Mouse (Mus musculus): ENCODE measurements around the gene Ksr1. TPM values are rescaled to one million over a fixed set of nuclear protein-coding genes. Genes with fewer than 3 reads are reported as not detected.
A peak's percentile ranks its signal among the peaks of the same experiment; 100 is the strongest.

The Ksr1 gene
- total RNA-seq (2014; rRNA removed) (33.7 and 38.1 TPM in 2 replicates), polyA plus RNA-seq (2015; fragmentation: Nextera tagmentation; extraction: Ambion mirVana) (2.6 and 3.2 TPM in 2 replicates)

DNA sequence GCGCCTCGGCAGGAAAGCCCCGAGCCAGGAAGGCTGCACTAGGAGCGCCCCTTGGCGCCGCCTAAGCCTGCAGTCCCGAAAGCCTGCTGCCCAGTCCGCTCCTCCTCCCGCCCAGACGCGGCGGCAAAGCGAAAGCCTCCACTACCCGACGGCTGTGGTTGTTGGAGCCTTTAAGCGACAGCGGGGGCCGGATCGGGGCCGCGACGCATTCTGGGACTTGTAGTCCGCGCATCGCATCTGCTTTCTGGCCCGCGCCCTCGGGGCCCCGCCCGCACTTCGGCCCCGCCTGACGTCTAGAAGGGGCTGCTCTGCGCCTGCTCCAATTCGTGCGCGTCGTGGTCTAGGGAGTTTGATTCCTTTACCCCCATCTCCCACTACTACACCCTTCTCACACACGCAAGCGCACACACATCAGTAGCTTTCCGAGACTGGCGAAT lies at the start of gene Ksr1:
TSS of gene Ksr1 (minus strand) at position 77 of the 437 bp plus-strand sequence.
- Histone ChIP-seq H3K9ac (replicated peaks; ENCODE audit: low read length, poor library complexity, severe bottlenecking) (peak within 1 kb of the TSS; percentile 85), H3K4me3 (ENCODE audit: low read depth, low read length) (peak within 1 kb of the TSS; percentile 88), H3K9me3 (ENCODE audit: low read length) (no peaks in the 10 kb centered on the region), H3K4me1 (ENCODE audit: insufficient read depth, low read length) (peaks cover 13% of the 10 kb centered on the region), H3K4me2 (ENCODE audit: low read depth, low read length, poor library complexity, severe bottlenecking) (peak within 1 kb of the TSS; percentile 71), H3K27ac (ENCODE audit: low read depth, low read length) (peak within 1 kb of the TSS; percentile 89), H3K36me3 (ENCODE audit: insufficient read depth, low read length) (no peaks in the 10 kb centered on the region), H3K27me3 (ENCODE audit: insufficient read depth, low read length) (no peaks in the 10 kb centered on the region)
- ATAC-seq (ENCODE audit: low FRiP score) (peak; percentile 91), DNase-seq (ENCODE audit: low spot score) (peak; percentile 97)
- under 1% methylated on average over 41 of the region's 42 CpGs for WGBS
- peak; percentile 33 for TF ChIP-seq CTCF (IDR thresholded peaks at IDR 0.05)

DNA sequence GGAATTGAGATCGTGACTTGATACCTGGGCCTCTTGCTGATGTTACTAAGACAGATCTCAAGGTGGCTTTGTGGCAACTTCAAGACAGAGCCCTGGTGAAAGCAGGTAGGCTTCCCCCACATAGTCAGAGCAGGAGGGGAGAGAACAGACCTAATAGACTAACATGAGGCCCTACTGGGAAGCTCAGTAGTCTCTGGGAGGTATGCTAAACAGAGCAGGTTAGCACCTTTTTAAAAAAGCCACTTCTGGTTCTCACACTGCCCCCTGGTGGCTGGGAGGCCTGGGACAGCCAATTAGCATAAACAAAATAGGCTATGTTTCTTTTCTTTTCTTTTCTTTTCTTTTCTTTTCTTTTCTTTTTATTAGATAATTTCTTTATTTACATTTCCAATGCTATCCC lies 46.0 kb upstream of the Ksr1 start:
- TF ChIP-seq CTCF (IDR thresholded peaks at IDR 0.05), result peak; percentile 55
- WGBS, result 90% methylated on average over 1 of the region's 1 CpGs
- no peak for ATAC-seq (ENCODE audit: low FRiP score)
- H3K4me3 ChIP-seq (ENCODE audit: low read depth, low read length), result no peak overlapping the region
- H3K9ac ChIP-seq (replicated peaks; ENCODE audit: low read length, poor library complexity, severe bottlenecking), result no peak overlapping the region
- H3K4me1 ChIP-seq (ENCODE audit: insufficient read depth, low read length), result no peaks in the 10 kb centered on the region
- H3K36me3 ChIP-seq (ENCODE audit: insufficient read depth, low read length), result no peaks in the 10 kb centered on the region
- DNase-seq (ENCODE audit: low spot score), result no peak
- no peak overlapping the region for H3K27ac ChIP-seq (ENCODE audit: low read depth, low read length)
- no peaks in the 10 kb centered on the region for H3K9me3 ChIP-seq (ENCODE audit: low read length)
- no peaks in the 10 kb centered on the region for H3K27me3 ChIP-seq (ENCODE audit: insufficient read depth, low read length)
- H3K4me2 ChIP-seq (ENCODE audit: low read depth, low read length, poor library complexity, severe bottlenecking), result no peak overlapping the region

DNA sequence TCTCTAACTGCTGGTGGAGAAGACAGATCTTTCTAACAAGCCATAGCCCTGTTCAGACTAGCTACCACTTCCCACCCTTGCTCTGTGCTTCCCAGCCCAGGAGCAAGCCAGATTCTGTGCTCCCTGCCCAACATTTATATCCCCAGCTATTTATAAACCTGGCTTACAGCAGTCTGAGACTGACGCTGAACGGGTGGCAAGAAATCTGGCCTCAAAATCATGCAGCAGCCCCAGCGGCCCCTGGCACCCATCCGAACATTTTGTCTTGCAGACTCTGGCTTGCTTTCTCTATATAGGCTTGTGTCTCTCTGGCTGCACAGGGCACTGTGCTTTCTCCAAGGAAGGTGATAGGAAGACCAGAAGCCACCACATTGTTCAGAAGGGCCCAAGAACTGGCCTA lies 45.0 kb upstream of the Ksr1 start:
- WGBS, result 90% methylated on average over 4 of the region's 4 CpGs
- no peak overlapping the region for H3K4me3 ChIP-seq (ENCODE audit: low read depth, low read length)
- no peaks in the 10 kb centered on the region for H3K27me3 ChIP-seq (ENCODE audit: insufficient read depth, low read length)
- ATAC-seq (ENCODE audit: low FRiP score) (no peak), DNase-seq (ENCODE audit: low spot score) (no peak)
- H3K9ac ChIP-seq (replicated peaks; ENCODE audit: low read length, poor library complexity, severe bottlenecking), result no peak overlapping the region
- no peaks in the 10 kb centered on the region for H3K4me1 ChIP-seq (ENCODE audit: insufficient read depth, low read length)
- no peaks in the 10 kb centered on the region for H3K36me3 ChIP-seq (ENCODE audit: insufficient read depth, low read length)
- no peak overlapping the region for H3K27ac ChIP-seq (ENCODE audit: low read depth, low read length)
- H3K4me2 ChIP-seq (ENCODE audit: low read depth, low read length, poor library complexity, severe bottlenecking), result no peak overlapping the region
- TF ChIP-seq CTCF (IDR thresholded peaks at IDR 0.05), result no peak
- H3K9me3 ChIP-seq (ENCODE audit: low read length), result no peaks in the 10 kb centered on the region

DNA sequence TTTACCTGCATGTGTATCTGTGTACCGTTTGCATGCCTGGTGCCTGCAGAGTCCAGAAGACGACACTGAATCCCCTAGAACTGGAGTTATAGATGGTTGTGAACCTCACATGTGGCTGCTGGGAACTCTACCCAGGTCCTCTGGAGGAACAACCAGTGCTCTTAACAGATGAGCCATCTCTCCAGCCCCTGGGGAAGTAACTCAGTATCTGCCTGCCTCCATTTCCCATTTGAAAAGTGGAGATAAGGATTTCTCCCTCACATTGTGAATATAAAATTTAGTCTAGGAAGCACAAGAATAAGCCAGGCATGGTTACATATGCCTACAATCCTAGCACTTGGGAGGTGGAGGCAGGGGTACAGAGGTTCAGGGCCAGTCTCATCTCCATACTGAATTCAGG lies 44.0 kb upstream of the Ksr1 start:
- Histone ChIP-seq H3K36me3 (ENCODE audit: insufficient read depth, low read length) (no peaks in the 10 kb centered on the region), H3K27me3 (ENCODE audit: insufficient read depth, low read length) (no peaks in the 10 kb centered on the region), H3K4me1 (ENCODE audit: insufficient read depth, low read length) (no peaks in the 10 kb centered on the region), H3K27ac (ENCODE audit: low read depth, low read length) (no peak overlapping the region), H3K4me2 (ENCODE audit: low read depth, low read length, poor library complexity, severe bottlenecking) (no peak overlapping the region), H3K9me3 (ENCODE audit: low read length) (no peaks in the 10 kb centered on the region), H3K9ac (replicated peaks; ENCODE audit: low read length, poor library complexity, severe bottlenecking) (no peak overlapping the region), H3K4me3 (ENCODE audit: low read depth, low read length) (no peak overlapping the region)
- no peak for DNase-seq (ENCODE audit: low spot score)
- TF ChIP-seq CTCF (IDR thresholded peaks at IDR 0.05), result no peak
- WGBS, result 87% methylated on average over 2 of the region's 2 CpGs
- ATAC-seq (ENCODE audit: low FRiP score), result no peak

DNA sequence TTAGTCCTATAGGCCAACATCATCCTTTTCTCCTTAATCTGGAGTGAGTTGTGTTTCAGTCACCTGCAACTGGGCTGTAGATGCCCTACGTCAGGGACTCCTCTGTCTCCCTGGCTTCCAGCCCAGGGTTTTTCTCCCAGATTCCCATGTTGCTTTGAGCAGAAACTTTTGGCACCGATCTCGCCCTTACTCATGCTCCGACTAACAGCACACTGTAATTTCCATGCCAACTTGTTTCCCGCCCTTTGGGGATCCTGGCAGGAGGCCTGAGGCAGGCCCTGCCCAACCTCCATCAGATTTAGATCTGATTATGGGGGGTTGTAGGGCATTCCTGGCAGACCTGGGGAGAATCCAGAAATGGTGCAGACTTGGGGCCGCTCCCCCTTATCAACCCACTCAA lies 42.0 kb upstream of the Ksr1 start:
- no peak overlapping the region for H3K4me3 ChIP-seq (ENCODE audit: low read depth, low read length)
- DNase-seq (ENCODE audit: low spot score) (peak; percentile 90), ATAC-seq (ENCODE audit: low FRiP score) (no peak)
- TF ChIP-seq CTCF (IDR thresholded peaks at IDR 0.05), result no peak
- no peak overlapping the region for H3K9ac ChIP-seq (replicated peaks; ENCODE audit: low read length, poor library complexity, severe bottlenecking)
- no peaks in the 10 kb centered on the region for H3K36me3 ChIP-seq (ENCODE audit: insufficient read depth, low read length)
- H3K27ac ChIP-seq (ENCODE audit: low read depth, low read length), result no peak overlapping the region
- WGBS, result 77% methylated on average over 6 of the region's 6 CpGs
- no peaks in the 10 kb centered on the region for H3K4me1 ChIP-seq (ENCODE audit: insufficient read depth, low read length)
- no peaks in the 10 kb centered on the region for H3K27me3 ChIP-seq (ENCODE audit: insufficient read depth, low read length)
- no peaks in the 10 kb centered on the region for H3K9me3 ChIP-seq (ENCODE audit: low read length)
- no peak overlapping the region for H3K4me2 ChIP-seq (ENCODE audit: low read depth, low read length, poor library complexity, severe bottlenecking)

DNA sequence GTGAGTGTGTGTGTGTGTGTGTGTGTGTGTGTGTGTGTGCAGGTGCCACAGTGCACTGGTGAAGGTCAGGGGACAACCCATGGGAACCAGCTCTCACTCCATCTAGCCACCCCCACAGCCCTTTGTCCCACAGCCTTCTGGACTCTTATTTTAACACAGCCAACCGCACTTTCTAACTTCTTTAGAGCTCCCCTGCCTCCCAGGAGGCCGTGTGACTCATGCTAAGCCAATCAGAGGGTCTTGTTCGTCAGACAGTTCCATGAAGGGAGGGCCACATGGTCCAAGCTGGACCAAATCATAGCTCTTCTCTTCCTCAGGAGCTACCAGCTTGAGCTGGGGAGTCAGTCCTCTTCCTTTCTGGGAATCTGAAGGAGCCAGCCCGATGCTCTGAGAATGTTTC lies 41.1 kb upstream of the Ksr1 start:
- 55% methylated on average over 4 of the region's 4 CpGs for WGBS
- H3K9me3 ChIP-seq (ENCODE audit: low read length), result no peaks in the 10 kb centered on the region
- no peak overlapping the region for H3K9ac ChIP-seq (replicated peaks; ENCODE audit: low read length, poor library complexity, severe bottlenecking)
- no peak overlapping the region for H3K4me3 ChIP-seq (ENCODE audit: low read depth, low read length)
- H3K27me3 ChIP-seq (ENCODE audit: insufficient read depth, low read length), result no peaks in the 10 kb centered on the region
- H3K27ac ChIP-seq (ENCODE audit: low read depth, low read length), result no peak overlapping the region
- no peak for TF ChIP-seq CTCF (IDR thresholded peaks at IDR 0.05)
- H3K36me3 ChIP-seq (ENCODE audit: insufficient read depth, low read length), result no peaks in the 10 kb centered on the region
- DNase-seq (ENCODE audit: low spot score) (no peak), ATAC-seq (ENCODE audit: low FRiP score) (no peak)
- H3K4me2 ChIP-seq (ENCODE audit: low read depth, low read length, poor library complexity, severe bottlenecking), result no peak overlapping the region
- H3K4me1 ChIP-seq (ENCODE audit: insufficient read depth, low read length), result no peaks in the 10 kb centered on the region

Data from midbrain, postnatal 0 days (tissue).